Mouse (Mus musculus) E14TG2a.4 (cell line): Measurements from ENCODE around the gene Ivns1abp.

Experiments used
- CTCF ChIP-seq: conservative IDR thresholded peaks from 2 replicates; pipeline ENCODE4 v1.5.1; 2014; ENCODE audit warnings: low read length
- POU5F1 ChIP-seq: IDR thresholded peaks from 2 replicates; pipeline ENCODE4 v1.6.1; 2014; ENCODE audit warnings: low read length, borderline replicate concordance

DNA sequence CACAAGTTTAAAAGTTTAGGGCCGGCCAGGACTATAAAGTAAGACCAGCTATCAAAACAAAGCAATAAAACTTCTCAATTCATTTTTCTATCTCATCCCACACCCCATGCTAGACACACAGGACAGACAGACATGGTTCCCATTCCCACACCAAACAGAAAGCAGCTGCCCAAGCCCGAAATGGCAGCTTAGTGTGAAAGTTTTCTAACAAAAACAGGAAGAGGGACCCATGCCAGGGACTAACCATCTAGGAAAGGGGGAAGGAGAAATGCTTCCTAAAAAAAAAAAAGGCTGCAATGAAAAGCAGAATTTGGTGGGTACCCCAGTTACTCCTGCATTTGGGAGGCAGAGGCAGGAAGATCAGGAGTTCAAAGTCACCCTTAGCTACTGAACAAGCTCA lies 37.2 kb upstream of the Ivns1abp start:
- no peak for TF ChIP-seq CTCF
- TF ChIP-seq POU5F1: no peak
